ENCODE assay signal across 8 mouse cellular contexts in the genomic region with DNA sequence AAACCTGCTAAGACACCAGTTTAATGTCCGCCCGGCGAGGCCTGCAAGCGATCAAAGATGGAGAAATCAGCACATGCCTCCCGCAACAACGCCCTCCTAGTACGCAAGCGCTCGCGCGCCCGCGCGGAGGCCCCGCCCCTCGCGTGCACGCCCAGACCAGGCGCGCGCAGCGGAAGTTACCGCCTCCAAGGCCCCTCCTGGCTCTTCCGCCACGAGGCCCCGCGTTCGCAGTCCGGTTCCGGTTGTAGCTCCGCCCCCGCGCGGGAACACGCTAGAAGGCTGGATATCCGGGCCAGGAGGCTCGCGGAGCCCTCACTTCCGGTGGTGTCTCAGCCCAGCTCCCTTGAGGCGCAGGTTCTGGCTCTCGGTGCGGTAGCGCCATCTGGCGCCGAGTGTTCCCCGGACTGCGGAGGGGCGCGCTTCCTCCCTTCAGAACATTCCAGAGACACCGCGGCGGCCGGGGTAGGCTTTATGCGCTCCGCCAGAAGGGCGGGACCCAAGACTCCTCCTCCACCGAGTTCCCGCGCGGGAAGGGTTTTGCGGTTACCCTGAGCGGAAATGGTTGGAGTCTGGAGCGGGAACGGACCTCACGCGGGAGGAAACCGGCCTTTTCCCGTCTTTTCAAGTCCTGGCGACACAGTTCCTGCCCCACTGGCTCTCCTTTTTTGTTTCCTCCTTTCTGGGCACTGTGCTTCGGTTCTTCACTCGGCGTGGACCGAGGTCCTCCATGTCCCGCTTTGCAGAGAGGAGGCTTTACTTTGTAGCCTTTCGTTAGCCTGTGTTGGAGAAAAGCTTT. TPM values are rescaled to one million over a fixed set of nuclear protein-coding genes. Genes with fewer than 3 reads are reported as not detected.
A peak's percentile ranks its signal among the peaks of the same experiment; 100 is the strongest.
DNase-seq lines count a peak whose midpoint lies in the region; ATAC-seq and TF ChIP-seq lines count a peak whose summit lies in the region.

No protein-coding gene starts in this region.

- intact Hi-C loops in heart, postnatal 25 days (cut with DNase I): loop anchor here (1.0 to 10.0 kb wide), 5 partner anchors 176 to 846 kb away; partner anchors contain the start of gene Brca2

- H3K27ac ChIP-seq in forebrain, embryonic 14.5 days (ENCODE audit: low read depth, low read length): peak overlapping the region; percentile 92

- H3K27me3 ChIP-seq in forebrain, embryonic 14.5 days (replicated peaks; ENCODE audit: control insufficient read depth, insufficient read depth, low read length): no peaks in the 10 kb centered on the region

- H3K4me2 ChIP-seq in forebrain, embryonic 14.5 days (ENCODE audit: low read length): peak overlapping the region; percentile 63

- peak; percentile 98 for DNase-seq in ES-CJ7 (ENCODE audit: low read depth, low spot score)
- peak; percentile 100 for DNase-seq in cerebellum, adult 11 months
- peak; percentile 100 for DNase-seq in forebrain, embryonic 14.5 days (ENCODE audit: low spot score)
- DNase-seq in heart, postnatal 25 days (ENCODE audit: low spot score): peak; percentile 100
- DNase-seq in layer of hippocampus, adult 18-20 months (ENCODE audit: low spot score in 2 of 2): peak; percentile 100
- DNase-seq in lung, adult 2 months: peak; percentile 99
- peak; percentile 99 for DNase-seq in thymus, adult 18-20 months

- H3K9ac ChIP-seq in forebrain, embryonic 14.5 days (ENCODE audit: low read length): peak overlapping the region; percentile 83

- peak; percentile 94; the same call in 1 of the 2 replicates for TF ChIP-seq POLR2A in lung, adult 2 months (IDR thresholded peaks at IDR 0.05; ENCODE audit: borderline replicate concordance, extremely low read depth, low read depth, low read length)

- no peaks in the 10 kb centered on the region for H3K36me3 ChIP-seq in forebrain, embryonic 14.5 days (ENCODE audit: control insufficient read depth, insufficient read depth, low read length)

- ATAC-seq in forebrain, embryonic 14.5 days: peak; percentile 99
- ATAC-seq in neutrophil, adult 5-6 weeks (ENCODE audit: extremely low read depth, insufficient number of reproducible peaks, low FRiP score, poor library complexity, severe bottlenecking): peak; percentile 98

- 1% methylated on average over 73 of the region's 75 CpGs for WGBS in forebrain, embryonic 14.5 days
- under 1% methylated on average over 75 of the region's 75 CpGs for WGBS in lung, adult 2 months

- H3K4me1 ChIP-seq in forebrain, embryonic 14.5 days (ENCODE audit: control insufficient read depth, insufficient read depth, low read length): peaks cover 10% of the 10 kb centered on the region
- peaks cover 3% of the 10 kb centered on the region; the same call in 1 of the 2 replicates for H3K4me1 ChIP-seq in lung, adult 2 months (ENCODE audit: control insufficient read depth, insufficient read depth, low read length)

- H3K9me3 ChIP-seq in forebrain, embryonic 14.5 days (replicated peaks; ENCODE audit: control insufficient read depth, low read length): no peaks in the 10 kb centered on the region

- H3K4me3 ChIP-seq in forebrain, embryonic 14.5 days (ENCODE audit: low read depth, low read length): peak overlapping the region; percentile 49
- peak overlapping the region; percentile 77 for H3K4me3 ChIP-seq in lung, adult 2 months (replicated peaks; ENCODE audit: extremely low read depth, low read depth, low read length)

- TF ChIP-seq CTCF in lung, adult 2 months (IDR thresholded peaks at IDR 0.05; ENCODE audit: insufficient read depth, low read length): peak; percentile 67

RNA-seq across cellular contexts. Expression of gene Gm42906, which starts 59.4 kb away (rescaled TPM):
- polyA plus RNA-seq in forebrain, embryonic 14.5 days (2014; fragmentation: Nextera tagmentation; extraction: Ambion mirVana): not detected in 2 replicates
- 1 to 10 TPM; 4.9 to 6.9 TPM for total RNA-seq in heart, postnatal 25 days (2021)
- not detected for total RNA-seq in layer of hippocampus, adult 18-20 months (2021)
- polyA plus RNA-seq in lung, adult 2 months (2012; rRNA removed): not detected in 2 replicates
- not detected in 2 replicates for total RNA-seq in neutrophil, adult 5-6 weeks (2017)

Comparison
In these comparisons a context has a peak if more than half of its experiments do, and no peak if none do; other contexts are left out.
1. Peak in every context shown above with its lines: DNase-seq, ATAC-seq, H3K4me3 ChIP-seq and H3K27ac ChIP-seq.